Mouse (Mus musculus) left cerebral cortex, postnatal 10 days (tissue): ENCODE measurements around the gene Rack1. TPM values are rescaled to one million over a fixed set of nuclear protein-coding genes. Genes with fewer than 3 reads are reported as not detected.
"Not testable (repeated sequence)": the region's sequence is repeated elsewhere in the genome, so short reads cannot be mapped to it uniquely, and the experiment has no call there.

Experiments used
- DNase-seq, 2 experiments: peaks; one replicate each; pipeline ENCODE4 v3.0.0; 2021 to 2022; ENCODE audit warnings: low spot score in 2 of 2, mixed read lengths in 1 of 2; ENCODE audit errors: extremely low spot score in 1 of 2
- intact Hi-C: fragments of 180-260 bp; cut with DNase I; formaldehyde crosslinking; loops from one replicate; pipeline ENCODE4 v1.15.1; 2025
- total RNA-seq, 2 experiments: library from RNA; stranded (reverse); gene quantifications; 2 replicates each; pipeline ENCODE4 v1.2.3; 2021

Gene Rack1
- total RNA-seq, 2 experiments from 2014 or later, result 345 to 360 TPM

- no peak for DNase-seq
- intact Hi-C loops, result no loop called here
Observed at GRCm38 (mm10) chr11:48831273-48831672, 31.1 kb downstream of the Rack1 start.

GRCm38 (mm10) chr11:48833078-48833730 is 33.1 kb downstream of the Rack1 start:
- intact Hi-C loops, result no loop called here
- DNase-seq, result no peak

GRCm38 (mm10) chr11:48833731-48834639 is 33.9 kb downstream of the Rack1 start:
- intact Hi-C loops, result no loop called here
- DNase-seq, result peak; percentile 86 to 90

GRCm38 (mm10) chr11:48835923-48836322 is 35.8 kb downstream of the Rack1 start:
- intact Hi-C loops, result no loop called here
- no peak for DNase-seq

GRCm38 (mm10) chr11:48836990-48837309 is 36.8 kb downstream of the Rack1 start:
- DNase-seq, result peak in 1 of 2 experiments; percentile 39
- intact Hi-C loops, result no loop called here

GRCm38 (mm10) chr11:48837310-48838180 is 37.4 kb downstream of the Rack1 start:
- DNase-seq, result peak in 1 of 2 experiments; percentile 74
- intact Hi-C loops, result no loop called here

GRCm38 (mm10) chr11:48838181-48838797 is 38.2 kb downstream of the Rack1 start:
- DNase-seq, result no peak
- intact Hi-C loops, result no loop called here

- intact Hi-C loops, result no loop called here
- DNase-seq, result no peak
Observed at GRCm38 (mm10) chr11:48838879-48839680, 38.9 kb downstream of the Rack1 start.

- intact Hi-C loops, result no loop called here
- no peak for DNase-seq
Observed at GRCm38 (mm10) chr11:48840805-48841204, 40.7 kb downstream of the Rack1 start.

GRCm38 (mm10) chr11:48841213-48841612 is 41.1 kb downstream of the Rack1 start:
- no peak for DNase-seq

GRCm38 (mm10) chr11:48842378-48842792 is 42.3 kb downstream of the Rack1 start:
- intact Hi-C loops, result no loop called here
- no peak for DNase-seq

More at GRCm38 (mm10) chr11:48841213-48841612, 41.1 kb downstream of the Rack1 start:
- intact Hi-C loops, result no loop called here

- intact Hi-C loops, result no loop called here
- DNase-seq, result no peak
Observed at GRCm38 (mm10) chr11:48843202-48843601, 43.1 kb downstream of the Rack1 start.

GRCm38 (mm10) chr11:48844309-48844708 is 44.2 kb downstream of the Rack1 start:
- no peak for DNase-seq
- intact Hi-C loops, result no loop called here

GRCm38 (mm10) chr11:48845244-48845815 is 45.2 kb downstream of the Rack1 start:
- no peak for DNase-seq
- intact Hi-C loops, result no loop called here

- DNase-seq, intact Hi-C loops: not testable (repeated sequence)
Observed at GRCm38 (mm10) chr11:48846362-48846761, 46.2 kb downstream of the Rack1 start.

GRCm38 (mm10) chr11:48846881-48847280 is 46.7 kb downstream of the Rack1 start:
- intact Hi-C loops, result no loop called here
- no peak for DNase-seq

GRCm38 (mm10) chr11:48850240-48850639 is 50.1 kb downstream of the Rack1 start:
- intact Hi-C loops, result no loop called here

More at GRCm38 (mm10) chr11:48850240-48850639, 50.1 kb downstream of the Rack1 start:
- DNase-seq, result no peak
